Mouse (Mus musculus): Measurements from ENCODE around the gene Dek.

GRCm38 (mm10) chr13:47125595-47125994, 19.6 kb upstream of the Dek start:
- no peak for TF ChIP-seq POLR2A (IDR thresholded peaks at IDR 0.05; ENCODE audit: extremely low read depth, insufficient read depth, low read length)
- no peak for TF ChIP-seq CTCF (IDR thresholded peaks at IDR 0.05; ENCODE audit: low read depth, low read length)

Data from liver, adult 2 months (tissue).